12 mouse cellular contexts compared by ENCODE assay signal in the genomic region with DNA sequence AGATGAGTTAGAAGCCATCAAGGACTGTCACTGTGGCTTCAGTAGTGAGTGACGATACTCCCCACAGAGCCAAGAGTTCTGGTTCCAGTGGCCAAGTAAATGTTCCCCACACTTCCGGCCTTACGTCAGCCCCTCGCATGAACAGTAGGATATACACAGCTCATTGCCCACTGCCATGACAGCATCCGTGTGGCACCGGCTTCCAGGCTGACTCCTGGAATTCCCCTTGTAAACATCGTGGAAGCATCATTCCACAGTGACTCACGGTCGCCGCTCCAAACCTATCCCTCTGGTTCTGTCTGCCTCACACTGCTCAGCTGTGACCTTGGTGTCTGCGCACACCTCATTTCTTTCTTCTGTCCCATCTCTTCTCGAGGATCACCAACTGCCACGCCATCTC. TPM values are rescaled to one million over a fixed set of nuclear protein-coding genes. Genes with fewer than 3 reads are reported as not detected.
DNase-seq lines count a peak whose midpoint lies in the region; ATAC-seq and TF ChIP-seq lines count a peak whose summit lies in the region.
"Had no signal": no experiment of that assay in that cellular context is flagged by ENCODE, and none has a peak within 500 bp of the region (broad histone marks: within the 10 kb centered on the region; RNA-seq: fewer than 3 reads in every experiment).

No protein-coding gene starts in this region.

- no peak for ATAC-seq in hindbrain, postnatal 0 days
- no peak for ATAC-seq in neural tube, embryonic 15.5 days (ENCODE audit: low FRiP score)
- ATAC-seq: CD4-positive, CD25-positive, alpha-beta regulatory T cell, adult 4 months; inflammation-experienced regulatory T-cells, adult 6 months had no signal

- H3K27me3 ChIP-seq in hindbrain, postnatal 0 days (ENCODE audit: insufficient read depth, low read length), result no peaks in the 10 kb centered on the region
- no peaks in the 10 kb centered on the region for H3K27me3 ChIP-seq in hindbrain, embryonic 10.5 days (ENCODE audit: insufficient read depth, poor library complexity, severe bottlenecking)
- no peaks in the 10 kb centered on the region for H3K27me3 ChIP-seq in neural tube, embryonic 15.5 days (replicated peaks)

- no peaks in the 10 kb centered on the region for H3K36me3 ChIP-seq in hindbrain, postnatal 0 days (ENCODE audit: insufficient read depth, low read length)
- peaks cover 30% of the 10 kb centered on the region for H3K36me3 ChIP-seq in hindbrain, embryonic 10.5 days
- H3K36me3 ChIP-seq in neural tube, embryonic 15.5 days, result no peaks in the 10 kb centered on the region

- peaks cover 19% of the 10 kb centered on the region; the same call in 1 of the 2 replicates for H3K4me1 ChIP-seq in hindbrain, postnatal 0 days (ENCODE audit: insufficient read depth, low read length)
- H3K4me1 ChIP-seq in hindbrain, embryonic 10.5 days (replicated peaks), result peaks cover 16% of the 10 kb centered on the region
- H3K4me1 ChIP-seq in neural tube, embryonic 15.5 days, result peaks cover 13% of the 10 kb centered on the region

- WGBS in hindbrain, postnatal 0 days, result 73% methylated on average over 13 of the region's 13 CpGs
- 92% methylated on average over 13 of the region's 13 CpGs for WGBS in hindbrain, embryonic 10.5 days
- WGBS in neural tube, embryonic 15.5 days, result 82% methylated on average over 13 of the region's 13 CpGs

- no peak for DNase-seq in hindbrain, postnatal 0 days (ENCODE audit: low spot score)
- no peak for DNase-seq in hindbrain, embryonic 10.5 days (ENCODE audit: low spot score)
- DNase-seq in NIH3T3 (ENCODE audit: low read depth), result peak; percentile 43
- DNase-seq in brain, adult 2 months (ENCODE audit: low read depth, low spot score), result peak; percentile 60
- DNase-seq in lung, postnatal 36 days, result peak; percentile 87
- no peak for DNase-seq in urinary bladder, postnatal 25 days (ENCODE audit: low spot score)
- DNase-seq: cerebellum, adult 11 months; kidney, postnatal 10 days; left cerebral cortex, postnatal 4 days had no signal

- no peaks in the 10 kb centered on the region for H3K9me3 ChIP-seq in hindbrain, postnatal 0 days (ENCODE audit: low read length)
- no peaks in the 10 kb centered on the region for H3K9me3 ChIP-seq in hindbrain, embryonic 10.5 days
- H3K9me3 ChIP-seq in neural tube, embryonic 15.5 days (replicated peaks), result no peaks in the 10 kb centered on the region

- TF ChIP-seq CTCF in hindbrain, postnatal 0 days (IDR thresholded peaks at IDR 0.05; ENCODE audit: low read depth), result no peak

- no peak overlapping the region for H3K4me2 ChIP-seq in hindbrain, postnatal 0 days (ENCODE audit: low read depth, low read length)
- no peak overlapping the region for H3K4me2 ChIP-seq in neural tube, embryonic 15.5 days

- no peak overlapping the region for H3K4me3 ChIP-seq in hindbrain, postnatal 0 days (ENCODE audit: low read length)
- H3K4me3 ChIP-seq in hindbrain, embryonic 10.5 days, result no peak overlapping the region
- no peak overlapping the region for H3K4me3 ChIP-seq in neural tube, embryonic 15.5 days (replicated peaks)

- 0 out of 2 replicates have a peak overlapping the region, but pooled peaks have one; percentile 7 for H3K27ac ChIP-seq in hindbrain, postnatal 0 days
- H3K27ac ChIP-seq in hindbrain, embryonic 10.5 days, result no peak overlapping the region
- H3K27ac ChIP-seq in neural tube, embryonic 15.5 days (replicated peaks), result no peak overlapping the region

- no peak overlapping the region for H3K9ac ChIP-seq in hindbrain, postnatal 0 days (replicated peaks; ENCODE audit: low read length)
- no peak overlapping the region for H3K9ac ChIP-seq in neural tube, embryonic 15.5 days (replicated peaks)

RNA-seq across cellular contexts. Expression of gene Abhd2, which starts 12.4 kb away (rescaled TPM):
- 92.3 and 100 TPM in 2 replicates for total RNA-seq in hindbrain, postnatal 0 days (2014; rRNA removed)
- 23.7 and 23.9 TPM in 2 replicates for polyA plus RNA-seq in hindbrain, postnatal 0 days (2015; fragmentation: Nextera tagmentation; extraction: Ambion mirVana)
- 8.0 and 10.1 TPM in 2 replicates for polyA plus RNA-seq in hindbrain, embryonic 10.5 days (2016; fragmentation: Nextera tagmentation; extraction: Ambion mirVana)
- polyA plus RNA-seq in neural tube, embryonic 15.5 days (2015; fragmentation: Nextera tagmentation; extraction: Ambion mirVana), result 15.6 TPM in 2 replicates

Comparison
In these comparisons a context has a peak if more than half of its experiments do, and no peak if none do; other contexts are left out.
1. DNase-seq: peak in NIH3T3 (single experiment), brain, adult 2 months (single experiment) and lung, postnatal 36 days (single experiment); none in hindbrain, postnatal 0 days (single experiment), hindbrain, embryonic 10.5 days (single experiment) and urinary bladder, postnatal 25 days (single experiment).